Mouse (Mus musculus): Measurements from ENCODE around the gene Ehbp1.

DNA sequence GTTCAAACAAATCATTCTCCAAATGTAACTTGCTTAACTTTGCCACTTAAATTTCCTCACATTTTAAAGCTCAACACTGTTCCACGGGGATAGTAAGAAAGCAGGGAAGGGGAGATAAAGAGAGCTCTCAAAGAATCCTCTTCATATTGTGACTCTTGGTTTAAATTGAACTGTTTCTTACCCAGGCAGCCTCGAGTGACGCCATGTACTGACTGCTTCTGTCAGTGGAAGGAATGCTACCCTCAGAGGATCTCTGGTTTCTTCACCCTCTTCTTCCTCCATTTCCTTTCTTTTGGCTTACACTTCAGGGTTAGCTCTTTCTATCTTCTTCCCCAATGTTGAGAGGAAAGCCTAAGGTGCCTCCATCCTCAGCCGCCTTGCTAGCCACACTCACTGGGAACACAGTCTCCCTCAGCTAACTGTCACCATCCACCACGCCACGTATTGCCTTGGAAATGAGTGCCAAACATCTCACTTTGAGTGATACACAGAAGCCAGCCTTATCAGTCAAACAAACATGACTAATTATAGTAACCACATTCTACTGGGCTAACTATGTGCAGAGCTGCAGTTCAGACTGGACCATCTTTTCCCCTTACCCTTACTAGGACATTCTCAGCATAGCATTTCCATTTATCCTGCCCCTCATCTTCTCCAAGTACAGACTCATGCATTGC, 171.0 kb downstream of the Ehbp1 start:
- TF ChIP-seq CTCF (IDR thresholded peaks at IDR 0.05; ENCODE audit: borderline replicate concordance, insufficient read depth, low read depth, low read length) (no peak), POLR2A (IDR thresholded peaks at IDR 0.05; ENCODE audit: borderline replicate concordance, insufficient read depth, low read length) (no peak)
